Mouse (Mus musculus): ENCODE measurements at regions not wholly inside any gene's neighbourhood (a gene's known extent, or its start where the extent isn't known, plus 50 kb on each side); places are given as distances from the start of the nearest gene placed in this dataset.
A peak's percentile ranks its signal among the peaks of the same experiment; 100 is the strongest.

- no peak for DNase-seq (ENCODE audit: low read depth, low spot score)
Observed at GRCm38 (mm10) chr2:115309856-115310631, 271.5 kb upstream of the BC052040 start.

- DNase-seq (ENCODE audit: low read depth, low spot score) = no peak
Observed at GRCm38 (mm10) chr2:115318551-115318950, 263.0 kb upstream of the BC052040 start.

- DNase-seq (ENCODE audit: low read depth, low spot score) = no peak
Observed at GRCm38 (mm10) chr2:115322582-115322981, 258.9 kb upstream of the BC052040 start.

- no peak for DNase-seq (ENCODE audit: low read depth, low spot score)
Observed at GRCm38 (mm10) chr2:115326526-115326925, 255.0 kb upstream of the BC052040 start.

- DNase-seq (ENCODE audit: low read depth, low spot score) = no peak
Observed at GRCm38 (mm10) chr2:115338178-115338577, 243.3 kb upstream of the BC052040 start.

- no peak for DNase-seq (ENCODE audit: low read depth, low spot score)
Observed at GRCm38 (mm10) chr2:115339034-115339433, 242.5 kb upstream of the BC052040 start.

GRCm38 (mm10) chr2:115342360-115342759 is 239.2 kb upstream of the BC052040 start:
- DNase-seq (ENCODE audit: low read depth, low spot score) = no peak

- no peak for DNase-seq (ENCODE audit: low read depth, low spot score)
Observed at GRCm38 (mm10) chr2:115346551-115346950, 235.0 kb upstream of the BC052040 start.

- peak; percentile 51 for DNase-seq (ENCODE audit: low read depth, low spot score)
Observed at GRCm38 (mm10) chr2:115348263-115348662, 233.3 kb upstream of the BC052040 start.

- DNase-seq (ENCODE audit: low read depth, low spot score) = no peak
Observed at GRCm38 (mm10) chr2:115371072-115371471, 210.4 kb upstream of the BC052040 start.

- DNase-seq (ENCODE audit: low read depth, low spot score) = no peak
Observed at GRCm38 (mm10) chr2:115375336-115375735, 206.2 kb upstream of the BC052040 start.

GRCm38 (mm10) chr2:115384414-115385180 is 196.9 kb upstream of the BC052040 start:
- DNase-seq (ENCODE audit: low read depth, low spot score) = no peak

GRCm38 (mm10) chr2:115385207-115386168 is 196.0 kb upstream of the BC052040 start:
- no peak for DNase-seq (ENCODE audit: low read depth, low spot score)

GRCm38 (mm10) chr2:115391575-115391974 is 189.9 kb upstream of the BC052040 start:
- no peak for DNase-seq (ENCODE audit: low read depth, low spot score)

GRCm38 (mm10) chr2:115392082-115392762 is 189.3 kb upstream of the BC052040 start:
- DNase-seq (ENCODE audit: low read depth, low spot score) = peak; percentile 37

- peak; percentile 53 for DNase-seq (ENCODE audit: low read depth, low spot score)
Observed at GRCm38 (mm10) chr2:115394091-115394490, 187.4 kb upstream of the BC052040 start.

GRCm38 (mm10) chr2:115398550-115398949 is 183.0 kb upstream of the BC052040 start:
- DNase-seq (ENCODE audit: low read depth, low spot score) = no peak

- DNase-seq (ENCODE audit: low read depth, low spot score) = no peak
Observed at GRCm38 (mm10) chr2:115399107-115399740, 182.3 kb upstream of the BC052040 start.

- no peak for DNase-seq (ENCODE audit: low read depth, low spot score)
Observed at GRCm38 (mm10) chr2:115399987-115400550, 181.4 kb upstream of the BC052040 start.

- no peak for DNase-seq (ENCODE audit: low read depth, low spot score)
Observed at GRCm38 (mm10) chr2:115402246-115402645, 179.3 kb upstream of the BC052040 start.
